Mouse (Mus musculus): Measurements from ENCODE around the gene Sgk2.
"Not testable (repeated sequence)": the region's sequence is repeated elsewhere in the genome, so short reads cannot be mapped to it uniquely, and the experiment has no call there.

Gene Sgk2

DNA sequence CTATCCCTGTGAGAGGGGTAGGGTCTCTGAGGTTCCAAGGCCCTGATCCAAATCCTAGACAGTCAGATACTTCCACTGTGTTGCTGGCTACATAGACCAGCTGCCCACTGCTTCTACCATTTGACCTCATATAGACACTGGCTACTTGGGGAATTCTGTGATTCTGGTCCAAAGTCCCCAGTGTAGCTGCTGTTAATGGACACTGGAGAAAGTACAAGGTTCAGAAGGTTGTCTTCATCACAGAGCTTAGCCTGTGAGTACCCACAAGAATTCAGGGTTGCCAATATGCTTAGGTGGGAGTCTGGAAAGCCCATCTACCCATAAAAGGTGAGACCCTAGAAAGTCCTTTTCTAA is 4.9 kb downstream of the Sgk2 start:
- no peak for DNase-seq

DNA sequence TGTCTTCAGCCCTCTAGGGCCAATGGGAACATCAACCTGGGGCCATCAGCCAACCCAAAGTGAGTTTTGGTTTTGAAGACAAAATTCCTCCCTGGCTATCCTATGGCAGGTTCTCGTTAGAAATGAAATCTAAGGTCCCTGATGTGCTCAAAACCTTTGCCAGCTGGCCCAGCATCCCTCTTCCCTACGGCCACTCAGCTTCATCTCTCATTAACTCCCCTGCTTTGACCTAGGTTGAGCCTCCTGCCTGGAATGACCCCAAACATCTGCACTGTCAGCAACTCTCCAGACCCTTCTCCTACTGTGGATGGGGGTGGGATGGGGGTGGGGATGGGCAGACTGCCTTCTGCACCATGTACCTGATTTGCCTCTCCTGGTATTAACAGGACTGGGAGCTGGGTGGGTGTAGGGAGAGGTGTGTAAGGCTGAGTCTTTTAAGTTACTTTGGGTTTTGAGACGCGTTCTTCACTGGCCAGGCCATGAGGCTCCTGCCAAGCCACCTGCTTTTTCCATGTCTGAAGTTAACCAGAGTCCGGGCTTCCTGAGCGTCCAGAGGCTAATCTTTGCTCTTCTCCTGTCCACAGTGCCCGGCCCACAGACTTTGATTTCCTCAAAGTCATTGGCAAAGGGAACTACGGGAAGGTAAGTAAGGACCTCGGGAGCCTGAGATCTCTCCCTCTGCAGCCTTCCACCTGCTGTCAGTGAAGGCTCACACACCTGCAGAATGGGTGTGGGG is 6.9 kb downstream of the Sgk2 start:
- no peak for DNase-seq

DNA sequence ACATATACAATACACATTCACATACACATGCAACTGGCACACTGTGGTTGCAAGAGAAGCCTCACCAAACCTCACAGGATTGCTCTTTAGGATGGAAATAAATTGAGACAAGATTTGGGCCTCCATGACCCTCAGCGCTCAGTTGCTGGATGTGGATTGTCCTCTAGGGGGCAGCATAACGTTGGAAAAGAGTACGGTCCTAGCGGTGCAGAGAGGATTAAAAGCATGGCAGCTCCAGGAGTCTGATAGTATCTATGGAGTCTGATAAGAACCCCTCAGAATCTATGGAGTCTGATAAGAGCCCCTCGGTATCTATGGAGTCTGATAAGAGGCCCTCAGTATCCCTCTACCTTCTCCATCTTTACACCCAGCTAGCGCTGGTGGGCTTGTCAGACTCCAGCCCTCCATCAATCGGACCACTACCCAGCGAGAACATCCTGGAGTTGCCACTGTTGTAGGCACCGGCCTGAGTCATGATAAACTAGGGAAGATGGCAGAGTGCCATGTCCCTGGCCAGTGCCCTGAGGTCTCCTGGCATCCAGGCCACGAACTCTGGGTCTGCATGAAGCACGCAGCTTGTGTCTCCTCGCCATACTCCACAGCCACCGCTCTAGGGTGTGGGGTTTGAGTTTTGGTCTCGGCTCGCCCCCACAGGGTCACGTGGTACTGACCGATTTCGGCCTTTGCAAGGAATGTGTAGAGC is 11.5 kb downstream of the Sgk2 start:
- DNase-seq = peak; percentile 78

DNA sequence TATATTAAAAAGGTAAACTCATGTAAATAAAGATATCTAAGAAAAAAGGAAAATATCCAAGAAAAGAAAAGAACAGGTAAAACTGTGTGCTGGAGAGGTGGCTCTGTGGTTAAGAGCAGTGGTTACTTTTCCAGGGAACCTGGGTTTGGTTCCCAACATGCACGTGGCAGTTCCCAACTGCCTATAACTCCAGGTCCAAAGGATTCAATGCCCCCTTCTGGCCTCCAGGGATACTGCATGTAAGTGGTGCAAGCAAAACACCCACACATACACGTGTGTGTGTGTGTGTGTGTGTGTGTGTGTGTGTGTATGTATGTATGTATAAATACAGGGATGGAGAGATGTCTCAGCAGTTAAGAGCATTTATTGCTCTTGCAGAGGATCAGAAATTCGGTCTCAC is 12.6 kb downstream of the Sgk2 start:
- DNase-seq = peak; percentile 62

DNA sequence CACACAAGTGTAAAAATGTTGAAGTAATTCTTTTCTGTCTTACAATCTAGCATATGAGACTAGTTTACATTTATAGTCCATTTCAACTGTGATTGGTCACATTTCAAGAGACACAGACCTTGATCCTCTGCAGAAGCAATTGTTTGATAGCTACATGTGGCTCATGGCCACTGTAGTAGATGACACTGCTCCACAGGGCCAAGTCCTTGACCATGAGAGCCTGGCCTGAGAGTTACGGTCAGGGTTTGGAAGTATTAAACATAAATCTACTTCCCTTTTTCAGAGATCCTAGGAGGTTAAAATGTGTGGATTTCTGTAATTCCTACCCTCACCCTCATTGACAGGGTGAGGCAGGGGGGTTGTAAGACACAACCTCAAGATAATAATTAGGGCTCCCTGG is 13.9 kb downstream of the Sgk2 start:
- DNase-seq = no peak

DNA sequence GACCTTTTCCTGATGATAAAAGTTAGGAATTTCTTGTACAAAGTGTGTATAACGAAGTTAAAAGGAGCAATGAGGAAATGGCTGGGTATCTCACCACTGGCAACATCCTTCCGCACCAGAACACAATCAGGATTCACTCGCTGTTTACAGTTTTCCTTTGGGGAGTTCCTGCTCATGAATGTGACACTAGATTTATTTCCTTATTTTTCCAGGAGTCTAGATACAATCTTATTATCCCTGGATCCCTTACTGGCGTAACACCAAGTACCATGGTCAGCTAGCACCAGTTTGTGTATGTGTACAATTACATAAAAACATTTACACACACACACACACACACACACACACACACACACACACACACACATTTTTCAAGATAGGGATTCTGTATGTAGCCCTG is 20.2 kb downstream of the Sgk2 start:
- DNase-seq = no peak

DNA sequence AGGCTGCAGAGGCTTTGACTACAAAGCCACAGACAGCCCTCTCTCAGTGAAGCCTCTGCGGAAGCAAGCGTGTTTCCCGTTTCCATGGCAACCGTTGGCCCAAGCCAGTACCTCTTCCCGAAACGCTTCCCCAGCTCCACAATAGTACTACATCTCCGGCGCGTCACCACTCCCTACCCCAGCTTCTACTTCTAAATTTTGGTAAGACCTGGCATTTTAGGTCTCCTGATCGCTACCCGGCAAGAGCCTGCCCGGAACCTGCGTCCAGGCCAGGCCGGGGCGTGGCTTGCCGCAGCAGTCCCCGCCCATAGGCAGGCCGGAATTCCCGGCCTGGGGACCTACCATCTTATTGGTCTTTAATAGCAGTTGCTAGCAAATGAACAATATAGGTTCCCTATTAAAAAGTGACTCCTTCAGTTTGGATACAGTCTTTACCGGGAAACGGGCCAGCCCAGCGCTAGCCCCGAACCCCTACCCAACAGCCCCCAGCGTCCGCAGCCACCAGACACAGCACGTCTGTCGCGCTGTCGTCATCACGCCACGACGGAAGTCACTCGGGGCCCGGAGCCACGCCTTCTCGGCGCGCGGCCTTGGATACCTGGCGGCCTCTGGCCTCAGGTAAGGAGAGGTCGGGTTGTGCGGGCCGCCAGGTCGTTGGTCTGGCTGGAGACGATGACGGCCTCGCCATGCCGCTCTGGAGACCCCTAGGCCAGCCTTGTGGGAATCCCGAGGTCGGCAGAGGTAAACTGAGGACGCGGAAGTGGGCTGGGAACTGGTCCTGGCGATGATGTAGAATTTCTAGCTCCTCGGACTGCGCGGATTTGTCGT is 30.0 kb downstream of the Sgk2 start, which contains the start of gene Ift52:
Gene Ift52 (plus strand): TSS at position 439 of the 828 bp plus-strand sequence.
- DNase-seq = peak; percentile 96

DNA sequence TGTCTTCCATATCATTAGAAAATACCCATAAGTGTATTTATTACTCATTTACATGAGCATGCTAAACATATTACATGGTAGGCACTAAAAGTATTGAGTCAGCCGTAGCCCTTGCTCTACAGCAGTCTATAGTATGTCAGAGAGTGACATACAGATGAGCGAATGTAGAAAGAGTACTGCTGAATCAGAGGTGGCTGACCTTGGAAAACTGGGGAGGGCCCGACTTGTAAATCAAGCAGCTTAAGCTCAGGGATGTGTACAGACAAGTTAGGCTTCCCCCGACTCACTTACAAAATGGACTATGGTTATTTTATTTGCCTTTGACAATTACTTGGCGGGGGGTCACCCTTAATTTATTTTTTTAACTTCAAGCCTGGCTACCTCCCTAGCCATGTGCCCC is 44.2 kb downstream of the Sgk2 start:
- no peak for DNase-seq

DNA sequence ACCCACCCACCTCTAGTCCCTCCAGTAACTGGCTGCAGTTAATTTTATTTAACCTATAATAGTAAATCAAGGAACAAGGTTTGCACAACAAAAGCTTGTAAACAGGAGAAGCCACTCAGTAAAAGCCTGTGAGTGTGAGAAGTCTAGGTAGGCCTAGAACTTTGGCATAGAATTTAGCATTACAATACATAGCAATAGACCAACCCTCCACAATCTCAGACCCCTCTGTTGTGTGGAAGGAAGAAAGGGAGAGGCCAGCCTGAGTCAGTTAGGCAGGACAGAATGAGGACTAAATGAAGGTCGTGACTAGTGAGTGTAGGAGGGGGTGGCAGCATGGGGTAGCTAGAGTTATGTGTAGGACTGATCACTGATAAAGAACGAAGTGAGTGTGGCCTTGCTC is 44.6 kb downstream of the Sgk2 start:
- no peak for DNase-seq

DNA sequence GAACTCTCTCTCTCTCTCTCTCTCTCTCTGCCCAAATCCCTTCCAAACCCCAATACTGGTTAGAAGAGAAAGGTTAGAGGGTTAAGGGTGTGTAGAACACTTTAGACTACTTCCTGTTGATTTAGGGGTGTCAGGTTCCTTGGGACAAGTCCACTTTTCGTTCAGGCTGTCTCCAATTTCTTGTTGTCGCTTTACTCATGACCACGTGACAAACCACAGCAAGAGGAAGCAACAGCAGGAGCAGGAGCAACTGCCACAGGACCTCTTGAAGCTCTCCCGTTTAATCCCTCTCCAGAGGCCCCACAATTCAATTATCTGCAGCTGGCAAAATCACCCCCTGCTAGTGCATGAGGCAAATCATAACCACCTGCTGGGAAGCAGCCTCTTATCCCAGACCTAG is 45.5 kb downstream of the Sgk2 start:
- DNase-seq = no peak

DNA sequence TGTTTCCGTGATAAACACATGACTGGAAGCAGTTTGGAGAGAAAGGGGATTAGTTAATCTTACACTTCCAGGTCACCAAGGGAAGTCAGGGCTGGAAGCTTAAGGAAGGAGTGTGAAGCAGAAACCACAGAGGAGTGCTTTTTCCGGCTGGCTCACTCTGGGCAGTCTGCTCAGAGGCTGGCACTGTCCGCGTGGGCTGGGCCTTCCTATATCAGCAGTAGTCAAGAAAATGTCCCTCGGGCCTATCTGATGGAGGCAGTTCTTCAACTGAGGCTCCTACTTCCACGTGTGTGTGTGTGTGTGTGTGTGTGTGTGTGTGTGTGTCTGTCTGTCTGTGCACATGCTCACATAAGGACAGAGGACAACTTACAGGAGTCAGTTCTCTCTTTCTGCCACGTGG is 52.8 kb downstream of the Sgk2 start:
- no peak for DNase-seq

DNA sequence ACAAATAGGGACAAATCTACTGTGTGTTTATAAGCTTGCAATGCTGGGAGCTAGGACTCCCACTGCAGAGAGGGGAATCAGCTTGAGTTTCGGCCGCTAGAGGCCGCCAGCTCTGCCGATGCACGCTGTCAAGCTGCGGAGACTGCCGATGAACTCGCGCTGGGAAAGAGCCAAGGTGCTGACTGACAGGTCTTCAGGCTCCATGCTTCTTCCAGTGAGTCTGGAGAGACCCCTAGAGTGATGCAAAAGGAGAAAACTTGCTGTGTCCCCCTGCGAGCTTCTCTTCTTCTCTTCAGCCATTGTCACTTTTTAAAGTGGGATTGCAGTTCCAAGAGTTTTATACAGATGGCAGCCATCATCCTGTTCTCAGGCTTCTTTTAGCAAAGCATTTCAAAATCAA is 61.0 kb downstream of the Sgk2 start:
- DNase-seq = peak; percentile 86

DNA sequence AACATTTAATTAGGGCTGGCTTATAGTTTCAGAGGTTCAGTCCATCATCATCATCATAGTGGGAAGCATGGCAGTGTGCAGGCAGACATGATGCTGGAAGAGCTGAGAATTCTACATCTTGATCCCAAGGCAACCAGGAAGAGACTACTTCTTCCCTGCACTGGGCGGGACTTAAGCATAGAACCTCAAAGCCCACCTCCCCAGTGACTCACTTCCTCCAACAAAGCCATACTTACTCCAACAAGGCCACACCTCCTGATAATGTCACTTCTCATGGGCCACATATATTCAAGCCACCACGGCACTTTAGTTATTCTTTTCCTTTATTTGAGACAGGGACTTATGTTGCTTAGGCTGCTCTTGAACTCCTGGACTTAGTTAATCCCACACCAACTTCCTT is 62.0 kb downstream of the Sgk2 start:
- DNase-seq = no peak

DNA sequence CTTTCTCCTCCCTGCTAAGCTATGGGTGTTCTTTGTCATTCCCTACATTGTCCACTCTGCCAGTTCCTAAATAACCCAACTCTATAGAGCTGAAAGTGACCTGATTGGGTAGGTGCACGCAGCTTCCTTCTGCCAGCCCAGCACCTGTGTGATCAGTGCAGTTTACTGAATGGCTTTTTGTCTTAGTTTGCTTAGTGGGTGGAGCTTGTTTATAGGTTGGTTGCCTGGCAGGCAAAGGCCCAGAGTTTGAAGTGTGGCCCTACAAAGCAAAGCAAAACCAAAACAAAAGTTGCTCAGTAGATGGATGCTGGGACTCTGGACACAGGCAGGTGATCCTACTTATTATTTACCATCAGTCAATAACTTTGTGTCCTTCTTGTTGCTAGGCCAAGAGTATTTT is 64.6 kb downstream of the Sgk2 start:
- no peak for DNase-seq

DNA sequence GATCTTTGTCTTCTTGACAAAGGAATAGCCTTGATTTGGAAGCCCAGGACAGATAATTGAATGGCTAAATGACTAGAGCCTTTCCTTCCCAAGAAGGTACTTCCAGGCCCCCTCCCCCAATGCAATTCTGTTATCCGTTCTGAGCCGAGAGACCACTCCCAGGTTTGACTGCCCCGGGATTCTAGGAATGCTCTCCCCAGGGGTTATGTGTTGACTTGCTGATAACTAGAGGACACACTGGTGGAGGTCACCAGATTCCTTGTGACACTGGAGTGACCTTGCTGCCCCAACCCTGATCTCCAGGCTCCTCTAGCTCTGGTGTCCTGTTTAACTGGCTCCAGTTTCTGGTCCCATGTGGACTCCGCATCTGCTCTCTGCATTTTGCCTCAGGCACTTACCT is 65.0 kb downstream of the Sgk2 start:
- no peak for DNase-seq

DNA sequence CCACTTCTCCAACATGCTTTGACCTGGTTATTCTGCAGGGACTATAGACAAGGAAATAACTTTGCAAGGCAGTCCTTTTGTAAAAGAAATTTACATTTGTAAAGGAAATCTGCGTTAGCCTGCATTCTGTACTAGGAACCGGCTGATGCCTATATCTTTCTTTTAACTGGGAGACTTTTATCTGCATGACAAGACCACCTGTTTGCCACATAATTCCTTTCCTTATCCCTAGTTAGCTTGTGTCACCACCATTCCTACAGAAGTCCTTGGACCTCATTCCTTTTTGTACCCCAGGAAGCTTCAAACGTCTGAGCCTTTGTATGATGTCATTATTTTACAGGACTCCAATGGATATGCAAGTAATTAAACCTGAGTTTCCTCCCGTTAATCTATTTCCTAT is 65.7 kb downstream of the Sgk2 start:
- no peak for DNase-seq

DNA sequence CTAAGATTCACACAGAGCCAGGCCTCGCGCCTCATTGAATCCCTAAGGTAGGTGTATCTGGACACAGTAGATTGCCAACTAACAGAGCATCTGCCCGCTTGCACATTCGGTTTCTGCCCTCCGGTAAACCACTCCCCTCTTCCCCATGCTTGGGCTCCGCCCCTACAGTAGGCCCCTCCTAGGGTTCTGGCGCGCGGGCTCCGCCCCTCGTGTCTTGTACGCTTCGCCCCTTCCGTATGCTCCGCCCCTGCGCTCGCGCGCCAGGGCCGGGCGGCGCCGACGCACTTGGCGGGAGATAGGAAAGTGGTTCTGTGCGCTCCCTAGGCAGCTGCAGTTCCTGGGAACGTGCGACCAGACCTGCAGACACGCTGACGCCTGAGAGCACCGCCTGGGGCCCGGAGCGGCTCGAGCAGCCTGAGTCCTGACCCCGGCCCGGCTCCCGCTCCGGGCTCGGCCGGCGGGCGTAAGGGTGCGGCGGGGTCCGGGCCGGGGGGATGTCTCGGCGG is 67.3 kb downstream of the Sgk2 start, which contains the start of gene Mybl2:
Gene Mybl2 (plus strand): TSS at position 353 of the 506 bp plus-strand sequence.
- peak; percentile 97 for DNase-seq

DNA sequence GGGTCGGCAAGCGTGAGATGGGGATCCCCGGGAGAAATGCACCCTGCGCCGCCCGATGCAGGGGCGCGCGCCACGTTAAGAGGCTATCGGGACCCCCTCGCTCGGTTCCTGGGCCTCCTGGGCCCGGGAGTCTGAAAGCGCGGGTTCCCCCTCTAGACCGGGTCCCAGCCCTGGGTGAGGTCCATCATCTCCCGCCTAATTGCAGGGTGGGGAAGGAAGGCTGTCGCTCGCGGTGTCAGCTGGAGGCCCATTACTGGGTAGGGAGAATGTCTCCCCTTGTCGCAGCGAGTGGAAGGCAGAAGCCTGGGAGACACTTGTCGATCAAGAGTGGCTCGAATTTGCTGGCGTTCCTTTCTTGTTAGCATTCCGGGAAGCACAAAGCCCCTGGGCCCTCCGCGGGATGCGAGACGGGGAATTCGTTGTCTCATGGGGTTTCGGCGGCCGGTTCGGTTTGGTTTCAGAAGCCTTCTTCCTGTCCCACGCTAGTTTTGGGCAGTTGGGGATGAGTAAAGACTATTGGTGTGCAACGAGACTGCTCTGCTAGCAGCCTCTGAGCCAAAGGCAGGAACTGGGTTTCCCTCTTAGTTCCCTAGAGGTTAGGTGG is 67.9 kb downstream of the Sgk2 start:
- peak; percentile 43 for DNase-seq

DNA sequence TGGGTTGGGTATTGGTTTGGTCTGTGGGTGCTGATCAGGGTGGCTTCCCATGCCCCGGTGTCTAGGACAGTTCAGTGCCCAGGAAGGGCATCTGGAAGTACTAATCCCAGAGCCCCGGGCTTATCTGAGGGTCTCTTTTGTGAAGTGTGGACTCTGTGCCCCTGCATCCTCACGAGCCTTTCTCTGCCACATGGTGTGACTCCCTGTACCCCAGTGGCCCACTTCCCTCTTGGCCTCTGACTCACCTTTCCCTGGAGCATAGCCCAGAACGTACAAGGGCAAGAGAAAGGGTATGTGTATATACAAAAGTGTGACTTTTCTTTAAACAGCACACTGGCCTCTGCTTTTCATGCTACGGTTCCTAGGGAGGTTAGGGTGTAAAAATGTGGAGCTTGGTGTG is 68.6 kb downstream of the Sgk2 start:
- no peak for DNase-seq

DNA sequence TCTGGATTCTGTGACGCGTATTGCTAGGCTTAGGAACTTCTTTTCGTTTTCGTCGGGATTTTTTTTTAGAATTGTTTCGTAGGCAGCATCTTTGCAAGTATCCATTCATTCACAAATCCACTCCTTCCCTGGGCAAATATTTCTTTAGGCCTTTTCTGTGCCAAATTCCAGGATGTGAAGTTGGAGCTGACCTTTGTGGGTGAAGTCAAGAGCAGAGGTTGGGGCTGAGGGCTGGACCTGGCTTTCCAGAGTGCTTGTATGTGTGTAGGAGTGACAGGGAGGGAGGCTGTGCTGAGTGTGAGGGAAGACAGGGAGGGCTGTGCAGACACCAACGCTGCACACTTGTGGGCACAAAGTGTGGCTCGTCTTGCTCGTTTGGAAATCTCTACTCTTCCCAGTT is 69.5 kb downstream of the Sgk2 start:
- no peak for DNase-seq

DNA sequence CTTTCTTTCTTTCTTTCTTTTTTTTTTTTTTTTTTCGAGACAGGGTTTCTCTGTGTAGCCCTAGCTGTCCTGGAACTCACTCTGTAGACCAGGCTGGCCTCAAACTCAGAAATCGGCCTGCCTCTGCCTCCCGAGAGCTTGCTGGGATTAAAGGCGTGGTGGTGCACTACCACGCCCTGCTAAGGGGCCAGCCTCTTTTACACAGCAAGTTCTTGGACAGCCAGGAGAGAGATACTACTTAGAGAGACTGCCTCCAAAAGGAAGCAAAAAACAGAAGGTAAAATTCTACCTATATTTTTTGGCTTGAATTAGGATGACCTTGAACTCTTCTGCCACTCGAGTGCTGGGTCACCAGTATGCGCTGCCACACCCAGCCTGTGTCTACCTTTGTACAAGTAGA is 71.9 kb downstream of the Sgk2 start:
- DNase-seq = not testable (repeated sequence)

DNA sequence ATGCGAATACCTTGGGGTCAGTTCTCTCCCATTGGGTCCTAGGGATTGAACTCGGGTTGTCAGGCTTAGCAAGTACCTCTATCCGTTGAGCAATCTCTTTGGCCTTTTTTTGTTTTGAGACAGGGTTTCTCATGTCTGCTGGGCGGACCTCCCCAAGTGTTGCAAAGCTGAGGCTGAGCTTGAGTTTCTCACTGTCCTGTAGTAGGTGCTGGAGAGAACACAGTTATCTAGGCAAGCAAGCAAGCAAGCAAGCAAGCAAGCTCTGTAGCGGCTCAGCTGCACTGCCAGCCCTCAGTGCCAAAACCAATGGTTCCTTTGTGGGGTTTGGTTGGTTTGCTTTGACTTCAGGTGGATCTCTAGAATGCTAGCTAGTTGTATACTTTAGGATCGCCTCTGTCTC is 73.5 kb downstream of the Sgk2 start:
- DNase-seq = no peak
